Mouse (Mus musculus) bone marrow macrophage, adult 2 months (primary cell): ENCODE data around the gene Ybx2. TPM values are rescaled to one million over a fixed set of nuclear protein-coding genes. Genes with fewer than 3 reads are reported as not detected.

Experiments used
- H3K27ac ChIP-seq: 2 replicates; pipeline ENCODE4 v1.5.1; 2012; ENCODE audit warnings: low read depth, low read length; ENCODE audit not compliant: insufficient read depth
- H3K4me1 ChIP-seq: 2 replicates; pipeline ENCODE4 v1.6.1; 2012; ENCODE audit warnings: low read length; ENCODE audit not compliant: control insufficient read depth, insufficient read depth
- H3K4me3 ChIP-seq: 2 replicates; pipeline ENCODE4 v1.5.1; 2012; ENCODE audit warnings: mild to moderate bottlenecking, low read length, moderate library complexity; ENCODE audit not compliant: insufficient read depth
- CTCF ChIP-seq: IDR thresholded peaks from 2 replicates; pipeline ENCODE4 v1.5.1; 2012; ENCODE audit warnings: low read depth, mild to moderate bottlenecking, low read length, moderate library complexity
- POLR2A ChIP-seq: IDR thresholded peaks from 2 replicates; pipeline ENCODE4 v1.6.1; 2012; ENCODE audit warnings: mild to moderate bottlenecking, low read depth, low read length, borderline replicate concordance
- polyA plus RNA-seq: library from polyadenylated mRNA; stranded (reverse); fragments of >200 nt; gene quantifications from 2 replicates; pipeline ENCODE4 v1.2.4, GENCODE M21; 2012; ENCODE audit not compliant: missing spikeins, insufficient read depth, insufficient read length

Ybx2 gene
- polyA plus RNA-seq, 1 experiment: not detected

DNA sequence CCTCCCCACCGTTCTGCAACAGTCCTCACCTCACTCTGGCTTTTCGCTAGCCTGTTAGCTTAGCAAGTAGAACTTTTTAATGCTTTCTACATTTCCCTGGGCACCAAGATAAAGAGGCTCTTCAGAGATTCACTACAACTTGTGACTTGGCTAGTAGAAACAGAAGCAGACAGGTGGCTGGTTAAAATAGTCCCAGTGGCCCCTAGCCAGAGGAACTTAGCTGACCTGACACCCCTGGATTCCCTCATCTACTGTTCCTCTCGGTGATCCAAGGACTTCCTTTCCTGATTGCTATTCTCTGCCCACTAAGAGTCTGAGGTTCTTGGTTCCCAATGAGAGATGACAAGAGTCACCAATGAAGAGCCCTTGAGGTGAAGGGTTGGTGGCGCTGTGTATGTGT lies 47.8 kb downstream of the Ybx2 start:
- TF ChIP-seq POLR2A: no peak
- TF ChIP-seq CTCF: no peak
- H3K4me1 ChIP-seq: peaks cover 13% of the 10 kb centered on the region
- no peak overlapping the region for H3K4me3 ChIP-seq
- H3K27ac ChIP-seq: no peak overlapping the region

DNA sequence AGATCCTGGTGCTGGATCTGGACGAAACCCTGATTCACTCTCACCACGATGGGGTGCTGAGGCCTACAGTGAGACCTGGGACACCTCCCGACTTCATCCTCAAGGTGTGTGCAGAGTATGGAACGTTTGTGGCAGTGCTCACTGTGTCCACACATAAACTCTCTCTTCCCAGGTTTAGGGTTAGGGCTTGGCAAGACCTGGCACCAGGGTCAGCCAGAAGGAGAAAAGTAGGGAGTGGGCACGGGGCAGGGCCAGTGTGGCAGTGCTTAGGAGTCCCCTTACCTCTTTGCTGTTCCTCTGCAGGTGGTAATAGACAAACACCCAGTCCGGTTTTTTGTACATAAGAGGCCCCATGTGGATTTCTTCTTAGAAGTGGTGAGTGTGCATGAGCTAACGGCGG lies 48.8 kb downstream of the Ybx2 start:
- Histone ChIP-seq H3K27ac (no peak overlapping the region), H3K4me3 (no peak overlapping the region), H3K4me1 (peaks cover 9% of the 10 kb centered on the region)
- TF ChIP-seq POLR2A (no peak), CTCF (no peak)

DNA sequence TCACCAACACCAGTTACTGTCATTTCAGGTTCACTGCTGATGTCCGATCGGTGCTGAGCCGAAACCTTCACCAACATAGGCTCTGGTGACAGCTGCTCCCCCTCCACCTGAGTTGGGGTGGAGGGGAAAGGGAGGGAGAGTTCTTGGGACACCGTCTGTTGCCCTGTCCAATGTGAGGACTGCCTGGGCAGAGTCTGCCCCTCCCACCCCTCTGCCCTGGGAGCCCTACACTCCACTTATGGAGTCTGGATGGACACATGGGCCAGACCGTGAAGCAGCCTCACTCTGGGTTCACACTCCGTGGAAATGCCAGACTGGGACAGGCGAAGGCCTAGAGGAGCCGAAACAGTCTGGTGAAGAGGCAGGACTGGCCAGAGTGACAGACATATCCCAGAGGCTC lies 54.4 kb downstream of the Ybx2 start:
- Histone ChIP-seq H3K4me1 (peaks cover 18% of the 10 kb centered on the region), H3K27ac (peak overlapping the region; percentile 4; the same call in 1 of the 2 replicates), H3K4me3 (no peak overlapping the region)
- no peak for TF ChIP-seq POLR2A

Other genes starting within 250 kb of the Ybx2 start
- 97.6 and 101 TPM in 2 replicates for gene Tnfsf12, start 239.9 kb upstream of the Ybx2 start, polyA plus RNA-seq
- gene Tnfsfm13, start 239.7 kb upstream of the Ybx2 start, polyA plus RNA-seq: 43.9 and 59.4 TPM in 2 replicates
- gene Polr2a, start 177.2 kb upstream of the Ybx2 start, polyA plus RNA-seq: 46.5 and 69.7 TPM in 2 replicates
- not detected in 2 replicates for gene Slc35g3, start 173.8 kb upstream of the Ybx2 start, polyA plus RNA-seq
- gene Zbtb4, start 169.9 kb upstream of the Ybx2 start, polyA plus RNA-seq: 28.8 and 38.2 TPM in 2 replicates
- 1.0 and 1.8 TPM in 2 replicates for gene Chrnb1, start 139.9 kb upstream of the Ybx2 start, polyA plus RNA-seq
- 27.9 and 29.7 TPM in 2 replicates for gene Fgf11, start 133.9 kb upstream of the Ybx2 start, polyA plus RNA-seq
- gene Tmem102, start 130.2 kb upstream of the Ybx2 start, polyA plus RNA-seq: not detected in 2 replicates
- not detected in 2 replicates for gene Gm39566, start 120.5 kb upstream of the Ybx2 start, polyA plus RNA-seq
- gene Spem2, start 117.3 kb upstream of the Ybx2 start, polyA plus RNA-seq: not detected in 2 replicates
- gene Spem1, start 113.6 kb upstream of the Ybx2 start, polyA plus RNA-seq: not detected in 2 replicates
- gene Nlgn2, start 98.0 kb upstream of the Ybx2 start, polyA plus RNA-seq: 9.9 and 10.9 TPM in 2 replicates
- gene Tmem256, start 97.3 kb upstream of the Ybx2 start, polyA plus RNA-seq: 253 and 279 TPM in 2 replicates
- 58.6 and 68.1 TPM in 2 replicates for gene Plscr3, start 89.4 kb upstream of the Ybx2 start, polyA plus RNA-seq
- not detected in 2 replicates for gene Tnk1, start 77.1 kb upstream of the Ybx2 start, polyA plus RNA-seq
- gene Tmem95, start 57.8 kb upstream of the Ybx2 start, polyA plus RNA-seq: not detected in 2 replicates
- gene Kctd11, start 54.4 kb upstream of the Ybx2 start, polyA plus RNA-seq: 6.3 and 7.1 TPM in 2 replicates
- gene Acap1, start 40.3 kb upstream of the Ybx2 start, polyA plus RNA-seq: 0.66 TPM in 1 of 2 replicates, not detected in the other
- 1.4 TPM in 1 of 2 replicates, not detected in the other for gene 2810408A11Rik, start 34.8 kb upstream of the Ybx2 start, polyA plus RNA-seq
- 15.8 and 16.9 TPM in 2 replicates for gene Neurl4, start 34.7 kb upstream of the Ybx2 start, polyA plus RNA-seq
- 92.8 and 103 TPM in 2 replicates for gene Gps2, start 21.9 kb upstream of the Ybx2 start, polyA plus RNA-seq
- 326 and 347 TPM in 2 replicates for gene Eif5a, start 13.8 kb upstream of the Ybx2 start, polyA plus RNA-seq
- gene Slc2a4, start 12.4 kb downstream of the Ybx2 start, polyA plus RNA-seq: not detected in 2 replicates
- gene Cldn7, start 29.0 kb downstream of the Ybx2 start, polyA plus RNA-seq: not detected in 2 replicates
- 176 and 194 TPM in 2 replicates for gene Ctdnep1, start 45.4 kb downstream of the Ybx2 start, polyA plus RNA-seq
- gene Elp5, start 46.7 kb downstream of the Ybx2 start, polyA plus RNA-seq: 41.4 and 49.8 TPM in 2 replicates
- gene Gabarap, start 55.3 kb downstream of the Ybx2 start, polyA plus RNA-seq: 1,001 and 1,002 TPM in 2 replicates
- gene Phf23, start 60.0 kb downstream of the Ybx2 start, polyA plus RNA-seq: 77.6 and 78.1 TPM in 2 replicates
- gene Dvl2, start 64.8 kb downstream of the Ybx2 start, polyA plus RNA-seq: 20.4 and 25.8 TPM in 2 replicates
- gene Acadvl, start 79.6 kb downstream of the Ybx2 start, polyA plus RNA-seq: 46.4 and 51.3 TPM in 2 replicates
- 31.1 and 34.0 TPM in 2 replicates for gene Dlg4, start 81.1 kb downstream of the Ybx2 start, polyA plus RNA-seq
- gene Asgr1, start 118.3 kb downstream of the Ybx2 start, polyA plus RNA-seq: not detected in 2 replicates
- gene Asgr2, start 156.8 kb downstream of the Ybx2 start, polyA plus RNA-seq: 1.4 and 2.3 TPM in 2 replicates
- 7.7 and 7.8 TPM in 2 replicates for gene Mgl2, start 194.5 kb downstream of the Ybx2 start, polyA plus RNA-seq
- 106 and 116 TPM in 2 replicates for gene Clec10a, start 220.4 kb downstream of the Ybx2 start, polyA plus RNA-seq